Mouse (Mus musculus) megakaryocyte, embryonic 14.5 days (primary cell): Measurements from ENCODE around the gene Ubr4.

Experiments used
- FLI1 ChIP-seq: IDR thresholded peaks from 2 replicates; pipeline ENCODE4 v1.6.1; 2012; ENCODE audit warnings: low read length, inconsistent platforms, mixed read lengths
- GATA1 ChIP-seq: IDR thresholded peaks from 3 replicates; pipeline ENCODE4 v1.6.1; 2012; ENCODE audit warnings: mixed read lengths, low read length, inconsistent platforms, borderline replicate concordance

DNA sequence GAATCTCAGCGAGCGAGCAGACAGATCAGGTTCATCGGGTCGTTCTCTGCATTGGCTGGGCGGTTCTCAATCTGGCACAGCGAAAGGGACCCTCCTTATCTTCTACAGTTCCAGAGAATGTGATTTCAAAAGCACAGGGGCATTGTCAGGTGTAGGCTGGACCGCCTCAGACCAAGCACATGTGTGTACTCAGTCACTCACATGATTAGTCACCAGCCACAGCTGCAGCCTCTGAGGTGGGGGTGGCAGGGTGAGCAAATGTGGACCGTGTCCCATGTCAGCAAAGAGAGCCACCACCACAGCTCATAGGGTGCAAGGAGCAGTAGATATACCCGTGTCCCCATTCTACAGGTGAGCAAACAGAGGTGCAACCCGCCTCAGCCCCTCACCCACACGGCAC is 154.3 kb downstream of the Ubr4 start:
- TF ChIP-seq GATA1 = no peak
- no peak for TF ChIP-seq FLI1
